Mouse (Mus musculus) neural tube, embryonic 11.5 days (tissue): ENCODE data around the gene Rnaseh2c. TPM values are rescaled to one million over a fixed set of nuclear protein-coding genes. Genes with fewer than 3 reads are reported as not detected.
A peak's percentile ranks its signal among the peaks of the same experiment; 100 is the strongest.

ENCODE experiments used
- ATAC-seq: fragments of 200-750 bp; cut with Nextera tagmentation; 2 replicates; pipeline ENCODE4 v1.8.0; 2017; ENCODE audit warnings: moderate number of reproducible peaks, mild to moderate bottlenecking, moderate TSS enrichment, moderate library complexity; ENCODE audit not compliant: insufficient read depth, low FRiP score, low TSS enrichment
- DNase-seq: peaks from one replicate; pipeline ENCODE4 v3.0.0-alpha.2; 2015; ENCODE audit warnings: low spot score
- H3K27ac ChIP-seq: fragments of 300-500 bp; sonication (generic); 2 replicates; pipeline ENCODE4 v1.5.1; 2014; ENCODE audit warnings: low read depth, mild to moderate bottlenecking, low read length
- H3K27me3 ChIP-seq: fragments of 300-500 bp; sonication (generic); 2 replicates; pipeline ENCODE4 v1.6.1; 2014; ENCODE audit warnings: mild to moderate bottlenecking, low read length, mixed read lengths; ENCODE audit not compliant: control insufficient read depth, insufficient read depth
- H3K36me3 ChIP-seq: fragments of 300-500 bp; sonication (generic); 2 replicates; pipeline ENCODE4 v1.6.1; 2014; ENCODE audit warnings: mild to moderate bottlenecking, low read length, moderate library complexity, mixed read lengths; ENCODE audit not compliant: control insufficient read depth, insufficient read depth
- H3K4me1 ChIP-seq: fragments of 300-500 bp; sonication (generic); 2 replicates; pipeline ENCODE4 v1.6.1; 2014; ENCODE audit warnings: low read length, mixed read lengths; ENCODE audit not compliant: control insufficient read depth, insufficient read depth
- H3K4me2 ChIP-seq: fragments of 300-500 bp; sonication (generic); 2 replicates; pipeline ENCODE4 v1.6.1; 2014; ENCODE audit warnings: low read depth, mild to moderate bottlenecking, moderate library complexity
- H3K4me3 ChIP-seq: fragments of 300-500 bp; sonication (generic); 2 replicates; pipeline ENCODE4 v1.5.1; 2014; ENCODE audit warnings: low read depth, low read length
- H3K9ac ChIP-seq: fragments of 300-500 bp; sonication (generic); 2 replicates; pipeline ENCODE4 v1.6.1; 2014; ENCODE audit warnings: mild to moderate bottlenecking, low read length
- H3K9me3 ChIP-seq: fragments of 300-500 bp; sonication (generic); 2 replicates; pipeline ENCODE4 v1.6.1; 2016; ENCODE audit warnings: low read length; ENCODE audit not compliant: control insufficient read depth
- WGBS: fragments of 180-500 bp; shearing (Covaris S2); extraction: QIAGEN DNeasy Blood & Tissue Kit; methylation state at CpG from one replicate; pipeline ENCODE4 v1.1.7; 2014; 5-methylcytosine and 5-hydroxymethylcytosine counted together
- polyA plus RNA-seq: library from polyadenylated mRNA; unstranded; fragments of >200 nt; fragmentation: Nextera tagmentation; extraction: Ambion mirVana; gene quantifications from 2 replicates; pipeline ENCODE4 v1.2.1, GENCODE M21; 2014

Rnaseh2c gene
- polyA plus RNA-seq, 1 experiment from 2014 or later: 137 TPM

GRCm38 (mm10) chr19:5645280-5645679 is 43.6 kb downstream of the Rnaseh2c start:
- Histone ChIP-seq H3K4me2 (no peak overlapping the region), H3K36me3 (peaks cover 33% of the 10 kb centered on the region)
- 96% methylated on average over 9 of the region's 9 CpGs for WGBS

GRCm38 (mm10) chr19:5646731-5647330 is 45.2 kb downstream of the Rnaseh2c start:
- no peak for DNase-seq
- peaks cover 23% of the 10 kb centered on the region for H3K36me3 ChIP-seq
- 87% methylated on average over 8 of the region's 8 CpGs for WGBS

More at GRCm38 (mm10) chr19:5645280-5645679, 43.6 kb downstream of the Rnaseh2c start:
- Histone ChIP-seq H3K27me3 (no peaks in the 10 kb centered on the region), H3K4me3 (no peak overlapping the region), H3K9me3 (no peaks in the 10 kb centered on the region), H3K27ac (no peak overlapping the region), H3K9ac (no peak overlapping the region), H3K4me1 (peaks cover 9% of the 10 kb centered on the region)
- ATAC-seq (no peak), DNase-seq (no peak)

GRCm38 (mm10) chr19:5647791-5648190 is 46.1 kb downstream of the Rnaseh2c start:
- Histone ChIP-seq H3K27ac (no peak overlapping the region), H3K27me3 (no peaks in the 10 kb centered on the region), H3K36me3 (peaks cover 20% of the 10 kb centered on the region), H3K4me2 (no peak overlapping the region), H3K4me1 (peaks cover 9% of the 10 kb centered on the region), H3K9ac (peak overlapping the region; percentile 41; the same call in 1 of the 2 replicates), H3K4me3 (no peak overlapping the region), H3K9me3 (no peaks in the 10 kb centered on the region)
- no peak for DNase-seq
- 97% methylated on average over 6 of the region's 6 CpGs for WGBS
- no peak for ATAC-seq

More at GRCm38 (mm10) chr19:5646731-5647330, 45.2 kb downstream of the Rnaseh2c start:
- Histone ChIP-seq H3K27ac (no peak overlapping the region), H3K27me3 (no peaks in the 10 kb centered on the region), H3K4me2 (no peak overlapping the region), H3K9ac (no peak overlapping the region), H3K4me3 (no peak overlapping the region), H3K9me3 (no peaks in the 10 kb centered on the region), H3K4me1 (peaks cover 9% of the 10 kb centered on the region)
- ATAC-seq: no peak

- WGBS: 18% methylated on average over 26 of the region's 26 CpGs
- H3K27me3 ChIP-seq: 0 out of 2 replicates have a peak, but pooled peaks cover 2% of the 10 kb centered on the region
- peak; percentile 72 for ATAC-seq
Observed at GRCm38 (mm10) chr19:5648401-5649297, 47.0 kb downstream of the Rnaseh2c start.

GRCm38 (mm10) chr19:5649298-5649741 is 47.6 kb downstream of the Rnaseh2c start:
- WGBS: 69% methylated on average over 6 of the region's 6 CpGs
- Histone ChIP-seq H3K4me1 (peaks cover 13% of the 10 kb centered on the region), H3K27ac (peak overlapping the region; percentile 67; the same call in 1 of the 2 replicates)

More at GRCm38 (mm10) chr19:5648401-5649297, 47.0 kb downstream of the Rnaseh2c start:
- H3K27ac ChIP-seq: peak overlapping the region; percentile 67
- peak overlapping the region; percentile 52 for H3K4me2 ChIP-seq
- peak overlapping the region; percentile 41 for H3K9ac ChIP-seq
- peaks cover 17% of the 10 kb centered on the region for H3K36me3 ChIP-seq
- H3K9me3 ChIP-seq: no peaks in the 10 kb centered on the region
- peak overlapping the region; percentile 19; the same call in 1 of the 2 replicates for H3K4me3 ChIP-seq
- H3K4me1 ChIP-seq: peaks cover 9% of the 10 kb centered on the region
- DNase-seq: peak; percentile 87

GRCm38 (mm10) chr19:5651502-5652274 is 50.0 kb downstream of the Rnaseh2c start:
- peaks cover 7% of the 10 kb centered on the region for H3K36me3 ChIP-seq
- no peak for DNase-seq
- H3K9ac ChIP-seq: no peak overlapping the region
- H3K27ac ChIP-seq: no peak overlapping the region
- 64% methylated on average over 13 of the region's 13 CpGs for WGBS
- no peak overlapping the region for H3K4me2 ChIP-seq
- peaks cover 21% of the 10 kb centered on the region for H3K4me1 ChIP-seq
- no peak for ATAC-seq
- H3K27me3 ChIP-seq: peaks cover 25% of the 10 kb centered on the region
- H3K9me3 ChIP-seq: no peaks in the 10 kb centered on the region
- H3K4me3 ChIP-seq: no peak overlapping the region

More at GRCm38 (mm10) chr19:5649298-5649741, 47.6 kb downstream of the Rnaseh2c start:
- Histone ChIP-seq H3K9ac (peak overlapping the region; percentile 41; the same call in 1 of the 2 replicates), H3K4me2 (peak overlapping the region; percentile 52), H3K9me3 (no peaks in the 10 kb centered on the region), H3K36me3 (peaks cover 15% of the 10 kb centered on the region), H3K4me3 (peak overlapping the region; percentile 19; the same call in 1 of the 2 replicates), H3K27me3 (peaks cover 5% of the 10 kb centered on the region)
- ATAC-seq (no peak), DNase-seq (no peak)

- ATAC-seq: no peak
- Histone ChIP-seq H3K4me1 (peaks cover 21% of the 10 kb centered on the region), H3K4me2 (no peak overlapping the region), H3K9ac (no peak overlapping the region; the same call in 1 of the 2 replicates), H3K27ac (no peak overlapping the region), H3K4me3 (no peak overlapping the region), H3K27me3 (peaks cover 25% of the 10 kb centered on the region), H3K9me3 (no peaks in the 10 kb centered on the region), H3K36me3 (peaks cover under 1% of the 10 kb centered on the region; the same call in 1 of the 2 replicates)
- no peak for DNase-seq
- 78% methylated on average over 6 of the region's 6 CpGs for WGBS
Observed at GRCm38 (mm10) chr19:5652570-5652969, 50.9 kb downstream of the Rnaseh2c start.
